Mouse (Mus musculus): ENCODE measurements at regions not wholly inside any gene's neighbourhood (a gene's known extent, or its start where the extent isn't known, plus 50 kb on each side); places are given as distances from the start of the nearest gene placed in this dataset.

DNA sequence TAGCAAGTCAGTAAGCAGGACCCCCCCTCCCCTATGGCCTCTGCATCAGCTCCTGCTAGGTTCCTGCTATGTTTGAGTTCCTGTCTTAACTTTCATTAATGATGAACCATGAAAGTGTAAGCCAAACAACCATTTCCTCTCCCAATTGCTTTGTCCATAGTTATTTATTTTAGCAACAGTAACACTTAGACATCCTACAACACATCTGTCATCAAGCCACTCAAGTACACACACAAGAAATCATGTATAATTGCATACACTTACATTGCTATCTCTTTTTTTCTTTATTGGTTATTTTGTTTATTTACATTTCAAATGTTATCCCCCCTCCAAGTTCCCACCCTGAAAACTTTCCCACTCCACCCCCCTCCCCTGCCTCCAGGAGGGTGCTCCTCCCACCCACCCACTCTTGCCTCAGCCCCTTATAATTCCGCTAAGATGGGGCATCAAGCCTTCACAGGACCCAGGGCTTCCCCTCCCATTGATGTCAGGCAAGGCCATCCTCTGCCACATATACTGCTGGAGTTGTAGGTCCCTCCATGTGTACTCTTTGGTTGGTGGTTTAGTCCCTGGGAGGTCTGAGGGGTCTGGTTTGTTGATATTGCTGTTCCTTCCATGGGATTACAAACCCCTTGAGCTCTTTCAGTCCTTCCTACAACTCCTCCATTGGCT is 310.9 kb upstream of the Ccnh start:
- Histone ChIP-seq H3K4me2 (ENCODE audit: low read length) (no peak overlapping the region), H3K27me3 (ENCODE audit: control insufficient read depth, insufficient read depth, low read depth, low read length) (no peaks in the 10 kb centered on the region), H3K4me3 (ENCODE audit: low read depth, low read length) (no peak overlapping the region), H3K9ac (ENCODE audit: low read depth, low read length) (no peak overlapping the region), H3K36me3 (ENCODE audit: control insufficient read depth, insufficient read depth, low read length) (no peaks in the 10 kb centered on the region), H3K9me3 (replicated peaks; ENCODE audit: control insufficient read depth, low read length, poor library complexity, severe bottlenecking) (no peaks in the 10 kb centered on the region), H3K27ac (ENCODE audit: low read length) (no peak overlapping the region), H3K4me1 (ENCODE audit: control insufficient read depth, insufficient read depth, low read length) (no peaks in the 10 kb centered on the region)
- no peak for ATAC-seq
- 82% methylated on average over 1 of the region's 1 CpGs for WGBS

DNA sequence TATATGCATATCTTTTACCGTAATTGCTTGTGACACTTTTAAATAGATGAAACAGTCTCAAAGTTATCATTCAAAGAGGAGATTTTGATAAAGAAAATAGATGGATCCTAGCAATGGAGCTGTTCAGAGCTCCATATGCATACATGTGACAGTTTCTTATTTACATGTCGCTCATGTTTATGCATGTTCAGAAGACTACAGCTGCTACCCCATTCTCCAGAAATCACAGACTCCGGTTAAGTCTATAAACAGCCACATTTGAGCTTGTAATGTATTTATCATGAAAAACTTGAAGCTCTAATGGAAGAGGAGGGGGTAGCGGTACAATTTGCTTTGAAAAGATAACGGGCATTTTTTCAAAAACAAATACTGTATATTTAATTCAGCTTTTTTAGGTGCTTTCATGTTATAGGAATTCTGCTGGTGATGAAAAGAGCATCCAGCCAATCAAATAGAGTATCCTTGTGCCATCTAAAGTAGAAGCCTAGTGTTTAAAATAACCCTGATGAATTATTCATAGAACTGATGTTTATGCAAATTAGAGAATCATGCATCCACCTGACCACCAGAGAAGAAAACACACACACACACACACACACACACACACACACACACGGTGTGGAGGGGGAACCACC is 283.7 kb upstream of the Ccnh start:
- Histone ChIP-seq H3K4me2 (ENCODE audit: low read length) (peak overlapping the region; percentile 35), H3K4me3 (ENCODE audit: low read depth, low read length) (peak overlapping the region; percentile 33), H3K9me3 (replicated peaks; ENCODE audit: control insufficient read depth, low read length, poor library complexity, severe bottlenecking) (no peaks in the 10 kb centered on the region), H3K9ac (ENCODE audit: low read depth, low read length) (peak overlapping the region; percentile 54; the same call in 1 of the 2 replicates), H3K4me1 (ENCODE audit: control insufficient read depth, insufficient read depth, low read length) (no peaks in the 10 kb centered on the region), H3K27me3 (ENCODE audit: control insufficient read depth, insufficient read depth, low read depth, low read length) (no peaks in the 10 kb centered on the region), H3K36me3 (ENCODE audit: control insufficient read depth, insufficient read depth, low read length) (no peaks in the 10 kb centered on the region), H3K27ac (ENCODE audit: low read length) (peak overlapping the region; percentile 83)
- WGBS: 37% methylated on average over 6 of the region's 6 CpGs
- ATAC-seq: peak; percentile 94

DNA sequence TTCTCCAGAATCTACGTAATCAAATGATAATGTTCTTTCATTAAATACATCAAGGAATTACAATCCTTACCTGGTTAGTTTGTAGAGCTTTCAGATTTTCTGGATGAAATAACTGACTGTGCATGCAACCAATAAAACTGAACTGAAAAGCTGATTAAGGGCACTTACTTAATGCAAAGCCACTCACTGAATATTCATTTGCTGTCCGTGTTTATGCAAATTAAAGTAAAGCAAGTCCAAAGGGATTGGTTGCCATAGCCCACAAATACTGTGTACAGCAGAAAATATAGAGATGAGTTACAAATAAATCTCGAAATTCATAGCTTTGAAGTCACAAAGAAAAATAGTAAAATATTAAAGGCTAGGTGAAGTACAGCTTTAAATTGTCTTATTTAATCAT is 283.2 kb upstream of the Ccnh start:
- no peak overlapping the region for H3K9ac ChIP-seq (ENCODE audit: low read depth, low read length)
- H3K36me3 ChIP-seq (ENCODE audit: control insufficient read depth, insufficient read depth, low read length): no peaks in the 10 kb centered on the region
- peak overlapping the region; percentile 34; the same call in 1 of the 2 replicates for H3K4me2 ChIP-seq (ENCODE audit: low read length)
- no peaks in the 10 kb centered on the region for H3K27me3 ChIP-seq (ENCODE audit: control insufficient read depth, insufficient read depth, low read depth, low read length)
- peak; percentile 84 for ATAC-seq
- peak overlapping the region; percentile 33 for H3K4me3 ChIP-seq (ENCODE audit: low read depth, low read length)
- H3K9me3 ChIP-seq (replicated peaks; ENCODE audit: control insufficient read depth, low read length, poor library complexity, severe bottlenecking): no peaks in the 10 kb centered on the region
- peak overlapping the region; percentile 71; the same call in 1 of the 2 replicates for H3K27ac ChIP-seq (ENCODE audit: low read length)
- WGBS: 28% methylated on average over 3 of the region's 3 CpGs
- no peaks in the 10 kb centered on the region for H3K4me1 ChIP-seq (ENCODE audit: control insufficient read depth, insufficient read depth, low read length)

DNA sequence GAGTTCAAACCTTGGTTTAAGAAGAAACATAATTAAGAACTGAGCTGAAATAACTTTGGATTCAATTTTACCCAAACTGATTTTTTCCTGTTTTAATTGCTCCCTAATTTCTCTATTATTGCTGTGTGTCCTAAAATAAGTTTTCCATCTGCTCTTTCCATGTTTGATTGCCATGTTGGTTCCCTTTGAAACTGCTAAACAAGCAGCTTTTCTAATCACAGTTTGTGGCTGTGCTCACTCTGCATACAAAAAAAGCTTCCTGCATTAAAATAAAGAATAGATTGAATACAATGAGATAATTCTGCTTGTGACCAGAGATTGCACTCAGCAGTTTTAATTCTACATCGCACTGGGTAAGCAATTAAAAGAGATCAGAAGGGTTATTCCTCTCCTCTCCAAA is 257.9 kb upstream of the Ccnh start:
- H3K4me2 ChIP-seq (ENCODE audit: low read length): no peak overlapping the region
- H3K4me1 ChIP-seq (ENCODE audit: control insufficient read depth, insufficient read depth, low read length): no peaks in the 10 kb centered on the region
- ATAC-seq: no peak
- no peaks in the 10 kb centered on the region for H3K36me3 ChIP-seq (ENCODE audit: control insufficient read depth, insufficient read depth, low read length)
- no peak overlapping the region for H3K27ac ChIP-seq (ENCODE audit: low read length)
- H3K27me3 ChIP-seq (ENCODE audit: control insufficient read depth, insufficient read depth, low read depth, low read length): no peaks in the 10 kb centered on the region
- H3K9ac ChIP-seq (ENCODE audit: low read depth, low read length): no peak overlapping the region
- no peaks in the 10 kb centered on the region for H3K9me3 ChIP-seq (replicated peaks; ENCODE audit: control insufficient read depth, low read length, poor library complexity, severe bottlenecking)
- no peak overlapping the region for H3K4me3 ChIP-seq (ENCODE audit: low read depth, low read length)
- WGBS: 61% methylated on average over 1 of the region's 1 CpGs

DNA sequence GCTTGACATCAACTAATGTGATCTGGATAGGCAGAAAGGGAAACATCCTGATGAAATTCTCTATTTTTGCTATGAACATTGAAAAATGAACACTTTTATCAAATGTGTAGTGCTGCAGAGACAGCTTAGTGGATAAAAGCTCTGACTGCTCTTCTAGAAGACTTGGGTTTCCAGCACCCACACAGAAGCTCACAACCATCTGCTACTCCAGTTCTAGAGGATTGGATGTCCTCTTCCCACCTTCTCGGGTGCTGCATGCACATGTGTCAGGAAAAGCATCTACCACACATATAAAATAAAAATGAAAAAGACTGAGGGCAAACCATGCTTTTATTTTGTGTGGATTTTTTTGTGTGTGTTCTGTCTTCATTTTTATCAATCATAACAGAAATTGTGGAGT is 253.6 kb upstream of the Ccnh start:
- ATAC-seq: no peak
- H3K27me3 ChIP-seq (ENCODE audit: control insufficient read depth, insufficient read depth, low read depth, low read length): no peaks in the 10 kb centered on the region
- H3K9me3 ChIP-seq (replicated peaks; ENCODE audit: control insufficient read depth, low read length, poor library complexity, severe bottlenecking): no peaks in the 10 kb centered on the region
- no peak overlapping the region for H3K9ac ChIP-seq (ENCODE audit: low read depth, low read length)
- H3K36me3 ChIP-seq (ENCODE audit: control insufficient read depth, insufficient read depth, low read length): no peaks in the 10 kb centered on the region
- H3K4me2 ChIP-seq (ENCODE audit: low read length): no peak overlapping the region
- H3K27ac ChIP-seq (ENCODE audit: low read length): no peak overlapping the region
- no peaks in the 10 kb centered on the region for H3K4me1 ChIP-seq (ENCODE audit: control insufficient read depth, insufficient read depth, low read length)
- H3K4me3 ChIP-seq (ENCODE audit: low read depth, low read length): no peak overlapping the region
- WGBS: 93% methylated on average over 1 of the region's 1 CpGs

DNA sequence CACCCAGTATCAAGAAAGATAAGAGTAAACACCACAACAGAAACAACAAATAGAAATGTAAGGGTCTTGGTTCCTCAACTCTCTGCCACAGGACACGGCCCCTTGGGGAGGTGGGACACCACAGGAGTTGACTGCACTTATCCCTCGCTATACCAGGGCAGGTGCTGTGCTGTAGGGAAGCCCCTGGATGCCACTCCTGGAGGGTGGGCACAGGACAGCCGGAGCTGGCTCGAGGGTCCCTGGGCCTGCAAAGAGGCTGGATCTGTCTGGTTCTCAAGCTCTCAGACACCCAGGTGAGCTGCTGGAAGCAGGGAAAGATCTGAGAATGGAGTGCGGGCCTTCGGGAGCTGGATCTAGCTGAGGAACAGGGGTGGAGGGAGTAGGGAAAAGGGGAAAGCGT is 249.5 kb upstream of the Ccnh start:
- ATAC-seq: no peak
- no peaks in the 10 kb centered on the region for H3K27me3 ChIP-seq (ENCODE audit: control insufficient read depth, insufficient read depth, low read depth, low read length)
- H3K36me3 ChIP-seq (ENCODE audit: control insufficient read depth, insufficient read depth, low read length): no peaks in the 10 kb centered on the region
- no peak overlapping the region for H3K4me2 ChIP-seq (ENCODE audit: low read length)
- H3K9me3 ChIP-seq (replicated peaks; ENCODE audit: control insufficient read depth, low read length, poor library complexity, severe bottlenecking): no peaks in the 10 kb centered on the region
- no peaks in the 10 kb centered on the region for H3K4me1 ChIP-seq (ENCODE audit: control insufficient read depth, insufficient read depth, low read length)
- WGBS: 92% methylated on average over 7 of the region's 7 CpGs
- no peak overlapping the region for H3K27ac ChIP-seq (ENCODE audit: low read length)
- H3K4me3 ChIP-seq (ENCODE audit: low read depth, low read length): no peak overlapping the region
- H3K9ac ChIP-seq (ENCODE audit: low read depth, low read length): no peak overlapping the region

DNA sequence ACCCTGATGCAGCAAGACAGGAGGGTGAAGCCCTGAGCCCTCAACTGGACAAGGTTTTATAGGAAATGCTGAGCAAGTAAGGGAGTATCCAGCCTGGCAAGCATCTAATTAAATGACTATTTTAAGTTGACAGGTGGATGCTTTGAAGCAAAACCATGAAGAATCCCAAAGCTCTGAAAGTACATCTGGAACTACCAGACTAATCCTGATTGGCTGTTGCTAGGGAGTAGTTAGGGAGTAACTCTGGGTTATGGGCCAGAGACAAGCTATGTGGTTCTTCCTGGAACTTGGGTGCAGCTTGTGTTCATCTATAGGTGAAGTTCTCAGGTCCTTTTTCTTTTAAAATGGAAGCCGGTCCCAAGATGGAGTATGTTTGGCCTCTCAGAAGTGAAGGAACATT is 248.3 kb upstream of the Ccnh start:
- H3K4me2 ChIP-seq (ENCODE audit: low read length): no peak overlapping the region
- no peak overlapping the region for H3K9ac ChIP-seq (ENCODE audit: low read depth, low read length)
- no peaks in the 10 kb centered on the region for H3K4me1 ChIP-seq (ENCODE audit: control insufficient read depth, insufficient read depth, low read length)
- 96% methylated on average over 1 of the region's 1 CpGs for WGBS
- H3K4me3 ChIP-seq (ENCODE audit: low read depth, low read length): no peak overlapping the region
- H3K27me3 ChIP-seq (ENCODE audit: control insufficient read depth, insufficient read depth, low read depth, low read length): no peaks in the 10 kb centered on the region
- H3K9me3 ChIP-seq (replicated peaks; ENCODE audit: control insufficient read depth, low read length, poor library complexity, severe bottlenecking): no peaks in the 10 kb centered on the region
- ATAC-seq: no peak
- no peaks in the 10 kb centered on the region for H3K36me3 ChIP-seq (ENCODE audit: control insufficient read depth, insufficient read depth, low read length)
- no peak overlapping the region for H3K27ac ChIP-seq (ENCODE audit: low read length)

DNA sequence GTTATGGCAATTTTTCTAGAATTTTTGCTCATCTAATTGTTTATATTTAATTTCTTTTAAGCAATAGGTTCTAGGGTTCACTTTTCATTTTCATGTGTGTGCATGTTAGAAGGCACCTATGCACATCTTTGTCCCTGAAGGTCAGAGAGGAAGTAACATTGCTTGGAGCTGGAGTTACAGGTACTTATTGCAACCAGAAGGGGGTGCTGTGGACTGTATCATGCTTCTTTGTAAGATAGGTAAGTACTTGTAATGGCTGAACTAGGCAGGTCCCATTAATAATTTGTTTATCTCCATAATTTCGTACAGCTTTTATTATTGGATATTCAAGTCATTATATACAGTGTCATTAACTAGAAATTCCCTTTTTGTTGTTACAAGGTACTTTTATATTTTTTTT is 238.3 kb upstream of the Ccnh start:
- Histone ChIP-seq H3K4me3 (ENCODE audit: low read depth, low read length) (no peak overlapping the region), H3K27me3 (ENCODE audit: control insufficient read depth, insufficient read depth, low read depth, low read length) (no peaks in the 10 kb centered on the region), H3K36me3 (ENCODE audit: control insufficient read depth, insufficient read depth, low read length) (no peaks in the 10 kb centered on the region), H3K9ac (ENCODE audit: low read depth, low read length) (no peak overlapping the region), H3K4me1 (ENCODE audit: control insufficient read depth, insufficient read depth, low read length) (no peaks in the 10 kb centered on the region), H3K4me2 (ENCODE audit: low read length) (no peak overlapping the region), H3K27ac (ENCODE audit: low read length) (no peak overlapping the region), H3K9me3 (replicated peaks; ENCODE audit: control insufficient read depth, low read length, poor library complexity, severe bottlenecking) (no peaks in the 10 kb centered on the region)
- WGBS: 62% methylated on average over 1 of the region's 1 CpGs
- no peak for ATAC-seq

DNA sequence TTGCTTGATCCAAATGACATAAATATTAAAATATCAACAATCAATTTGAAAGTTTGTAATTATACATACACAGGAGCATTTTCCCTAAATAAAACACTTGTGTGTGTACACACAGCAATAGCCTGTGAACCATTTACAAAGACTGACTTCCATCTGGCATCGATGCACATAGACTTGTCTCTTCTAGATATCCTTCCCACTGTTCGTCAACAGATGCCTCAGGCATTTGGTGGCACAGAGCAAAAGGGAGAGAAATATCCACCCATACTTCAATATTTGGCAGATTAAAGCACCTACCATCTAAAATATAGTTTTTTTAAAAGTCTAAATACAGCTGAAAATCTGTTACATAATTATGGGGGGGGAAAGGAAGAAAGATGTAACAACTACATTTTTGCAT is 236.0 kb upstream of the Ccnh start:
- H3K4me3 ChIP-seq (ENCODE audit: low read depth, low read length): no peak overlapping the region
- H3K4me1 ChIP-seq (ENCODE audit: control insufficient read depth, insufficient read depth, low read length): no peaks in the 10 kb centered on the region
- WGBS: 85% methylated on average over 2 of the region's 2 CpGs
- H3K27me3 ChIP-seq (ENCODE audit: control insufficient read depth, insufficient read depth, low read depth, low read length): no peaks in the 10 kb centered on the region
- H3K27ac ChIP-seq (ENCODE audit: low read length): no peak overlapping the region
- no peak for ATAC-seq
- H3K9me3 ChIP-seq (replicated peaks; ENCODE audit: control insufficient read depth, low read length, poor library complexity, severe bottlenecking): no peaks in the 10 kb centered on the region
- no peak overlapping the region for H3K9ac ChIP-seq (ENCODE audit: low read depth, low read length)
- no peaks in the 10 kb centered on the region for H3K36me3 ChIP-seq (ENCODE audit: control insufficient read depth, insufficient read depth, low read length)
- no peak overlapping the region for H3K4me2 ChIP-seq (ENCODE audit: low read length)

Measured in midbrain, embryonic 16.5 days (tissue).